Mouse (Mus musculus) heart, adult 18-20 months (tissue): ENCODE measurements around the gene Ppp2r5e. TPM values are rescaled to one million over a fixed set of nuclear protein-coding genes. Genes with fewer than 3 reads are reported as not detected.

Experiments used
- DNase-seq, 2 experiments: peaks; one replicate each; pipeline ENCODE4 v3.0.0; 2021 to 2022; ENCODE audit warnings: mixed read lengths in 1 of 2
- total RNA-seq, 2 experiments: library from RNA; stranded (reverse); gene quantifications; 2 replicates each; pipeline ENCODE4 v1.2.3; 2021

Ppp2r5e gene
- total RNA-seq, 2 experiments from 2014 or later = 30.9 to 32.2 TPM

DNA sequence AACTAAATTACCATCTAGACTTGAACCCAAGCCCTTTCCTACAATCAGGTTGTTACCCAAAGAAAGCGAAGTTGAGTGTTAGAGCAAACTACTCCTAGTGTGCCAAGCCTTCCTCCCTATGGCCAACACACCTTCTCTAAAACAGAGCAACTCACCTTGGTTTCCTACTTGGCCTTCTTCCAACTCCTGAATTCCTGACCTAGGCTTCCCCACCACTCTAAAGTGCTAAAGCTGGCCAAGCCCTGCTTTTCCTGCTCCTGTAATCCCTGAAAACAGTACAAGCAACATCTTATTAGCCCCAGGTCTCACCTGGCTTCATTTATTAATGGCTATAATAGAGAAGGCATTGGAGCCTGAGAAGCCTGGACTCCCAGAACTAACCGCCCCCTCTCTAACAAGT, 17.0 kb downstream of the Ppp2r5e start:
- no peak for DNase-seq

DNA sequence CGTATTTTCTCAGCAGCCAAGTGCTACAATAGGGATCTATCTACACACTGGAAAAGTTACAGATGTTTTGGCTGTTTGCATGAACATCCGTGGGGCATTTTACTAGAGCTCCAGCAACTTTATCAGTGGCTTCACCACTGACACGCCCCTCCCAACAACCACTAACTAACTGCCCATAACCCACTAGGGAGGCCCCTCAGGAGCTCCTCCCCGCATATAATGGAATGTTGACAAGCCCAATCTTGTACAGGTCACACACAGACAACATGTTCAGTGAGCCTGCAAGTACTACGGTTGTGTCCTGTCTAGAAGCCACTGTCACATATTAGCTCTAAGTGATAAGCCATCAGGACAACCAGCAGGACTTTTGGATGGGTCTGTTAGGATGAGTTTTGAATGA, 18.8 kb downstream of the Ppp2r5e start:
- no peak for DNase-seq

DNA sequence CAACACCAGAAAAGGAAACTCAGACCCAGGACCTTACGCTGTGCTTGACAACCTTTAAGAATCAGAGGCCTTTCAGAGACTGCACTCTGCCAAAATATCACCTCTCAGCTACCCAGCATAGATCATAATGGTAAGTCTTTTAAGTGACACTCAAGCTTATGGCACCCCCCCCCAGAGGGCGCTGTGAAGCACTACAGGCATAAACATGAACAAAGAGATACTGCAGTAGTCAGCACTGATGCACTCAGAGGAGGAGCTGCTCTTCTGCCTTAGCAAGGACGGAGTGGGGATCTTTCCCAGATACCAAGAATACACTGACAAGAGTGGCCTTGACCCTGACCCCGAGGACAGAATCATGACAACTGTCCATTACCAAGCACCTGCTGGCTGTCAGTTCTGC, 23.8 kb downstream of the Ppp2r5e start:
- peak; percentile 31 to 68 for DNase-seq

DNA sequence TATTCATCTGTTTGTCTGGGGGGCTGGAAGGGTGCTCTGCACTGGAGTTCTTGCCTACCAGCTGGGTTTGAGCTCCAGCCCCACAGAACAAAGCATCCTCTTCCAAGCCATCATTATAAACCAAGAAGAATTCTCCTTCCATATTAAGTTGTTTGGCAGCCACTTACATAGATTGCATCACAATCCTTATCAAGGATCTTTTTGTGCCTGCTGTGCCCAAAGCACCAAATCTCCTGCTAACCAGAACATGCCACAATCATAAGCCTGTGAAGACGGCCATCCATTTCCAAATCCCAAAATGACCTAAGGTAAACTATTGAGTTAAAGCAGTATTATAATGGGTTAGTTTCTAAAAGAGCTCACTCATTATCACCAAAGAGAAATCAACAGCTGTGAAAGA, 25.9 kb downstream of the Ppp2r5e start:
- DNase-seq = no peak

GRCm38 (mm10) chr12:75567745-75568144, 28.3 kb downstream of the Ppp2r5e start:
- DNase-seq = peak in 1 of 2 experiments; percentile 31

DNA sequence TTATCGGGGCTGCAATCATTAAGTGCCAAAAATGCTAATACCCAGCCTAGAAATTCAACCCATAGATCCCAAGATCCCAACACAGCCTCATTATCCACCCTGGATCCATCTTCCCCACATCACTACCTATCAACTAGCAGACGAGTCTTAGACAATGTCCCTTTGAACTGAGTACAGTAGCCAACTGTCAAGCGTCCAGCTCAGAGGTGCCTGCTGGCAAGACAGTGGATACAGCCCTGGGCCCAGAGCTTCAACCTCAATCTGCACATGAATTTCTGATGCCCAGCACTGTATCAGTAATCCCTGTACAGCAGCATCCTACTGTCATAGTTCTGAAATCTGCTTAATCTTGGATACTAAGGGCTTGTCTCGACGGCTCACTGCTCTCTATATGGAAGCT, 30.3 kb downstream of the Ppp2r5e start:
- no peak for DNase-seq

GRCm38 (mm10) chr12:75564498-75564897, 31.5 kb downstream of the Ppp2r5e start:
- DNase-seq = no peak

- DNase-seq = peak in 1 of 2 experiments; percentile 25
Measured at GRCm38 (mm10) chr12:75562996-75563618, 32.9 kb downstream of the Ppp2r5e start.

DNA sequence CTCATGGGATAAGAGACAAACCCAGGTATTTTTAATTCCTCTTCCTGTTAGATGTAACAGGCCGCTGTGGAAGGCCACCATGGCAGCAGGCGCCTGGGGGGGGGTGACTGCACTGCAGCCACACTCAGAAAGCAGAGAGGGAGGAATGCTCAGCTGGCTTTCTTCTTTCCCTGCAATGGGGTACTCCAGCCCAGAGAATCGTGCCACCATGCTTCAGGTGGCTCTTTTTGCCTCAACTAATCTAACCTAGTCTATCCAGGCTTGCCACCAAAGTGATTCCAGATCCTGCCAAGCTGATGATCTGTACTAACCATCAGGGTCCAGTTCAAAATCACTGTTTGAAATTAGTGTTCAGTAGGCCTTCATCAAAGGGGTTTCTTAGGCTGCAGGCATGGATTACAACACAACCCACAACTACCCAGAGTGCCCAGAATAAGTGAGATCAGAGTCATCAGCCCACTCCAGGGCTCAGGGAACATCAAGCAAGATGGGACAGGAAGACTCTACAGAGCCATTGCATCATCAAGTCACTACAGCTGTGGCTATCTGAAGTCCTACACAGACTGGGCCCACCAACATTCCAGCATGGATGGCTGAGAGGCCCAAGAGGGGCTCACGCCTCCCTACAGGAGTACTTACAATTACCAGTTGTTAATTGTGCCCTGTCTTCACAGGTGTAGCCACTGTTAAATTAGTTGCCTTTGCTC, 35.2 kb downstream of the Ppp2r5e start:
- no peak for DNase-seq

GRCm38 (mm10) chr12:75559196-75559595, 36.8 kb downstream of the Ppp2r5e start:
- DNase-seq = peak; percentile 64 to 70

GRCm38 (mm10) chr12:75557813-75558212, 38.2 kb downstream of the Ppp2r5e start:
- peak in 1 of 2 experiments; percentile 21 for DNase-seq

GRCm38 (mm10) chr12:75555032-75555431, 41.0 kb downstream of the Ppp2r5e start:
- DNase-seq = no peak

DNA sequence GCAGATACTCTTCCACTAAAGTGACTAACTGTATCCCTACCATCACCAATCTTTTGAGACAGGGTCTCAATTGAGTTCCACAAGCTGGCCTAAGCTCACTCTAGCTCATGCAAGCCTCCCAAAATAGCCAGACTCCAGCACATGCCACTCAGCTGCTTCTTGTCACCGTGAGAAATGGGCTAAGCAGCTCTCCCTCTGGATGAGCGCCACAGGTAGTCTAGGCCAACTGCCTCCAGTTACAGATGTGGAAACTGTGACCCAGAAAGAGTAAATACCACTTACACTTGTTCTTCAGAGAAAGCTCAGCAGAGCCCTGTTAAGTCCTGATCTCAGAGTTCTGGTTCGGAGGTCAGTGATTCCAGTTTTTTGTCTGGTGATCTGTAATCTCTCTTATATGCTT, 43.7 kb downstream of the Ppp2r5e start:
- DNase-seq = peak; percentile 82

- DNase-seq = no peak
Measured at GRCm38 (mm10) chr12:75551671-75552070, 44.4 kb downstream of the Ppp2r5e start.

DNA sequence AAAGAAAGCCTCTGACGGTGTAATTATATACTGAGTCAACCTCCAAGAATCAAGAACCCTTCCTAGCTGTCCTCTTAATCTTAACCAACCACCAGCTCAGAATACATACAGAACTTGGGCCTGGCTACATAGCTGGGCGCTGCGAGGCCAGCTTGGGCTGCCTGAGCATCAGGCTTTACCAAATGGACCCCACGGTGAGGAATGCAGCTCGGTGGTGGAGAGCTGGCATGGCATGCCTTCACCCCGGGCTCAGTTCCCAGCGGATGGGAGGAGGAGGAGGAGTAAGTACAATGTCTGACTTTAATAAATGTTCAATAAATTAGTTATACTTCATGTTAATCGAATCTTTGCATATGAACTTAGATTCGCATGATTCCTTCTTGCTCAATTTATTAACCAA, 47.0 kb downstream of the Ppp2r5e start:
- no peak for DNase-seq

DNA sequence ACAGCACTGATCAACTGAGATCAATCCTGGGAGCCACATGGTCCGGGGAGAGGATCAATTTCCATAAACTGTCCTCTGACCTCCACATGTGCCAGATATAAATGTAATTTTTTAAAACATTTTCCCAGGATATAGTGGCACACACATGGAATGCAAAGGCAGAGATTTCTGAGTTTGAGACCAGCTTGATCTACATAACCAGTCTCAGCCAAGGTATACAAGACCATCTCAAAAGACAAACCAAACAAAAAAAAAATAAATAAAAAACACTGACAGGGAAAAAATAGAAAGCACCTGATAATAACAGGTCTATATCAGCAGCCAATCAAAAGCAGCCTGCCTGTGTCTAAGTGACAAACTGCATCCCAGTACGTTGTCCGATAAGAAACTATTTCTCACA, 48.9 kb downstream of the Ppp2r5e start:
- DNase-seq = no peak

DNA sequence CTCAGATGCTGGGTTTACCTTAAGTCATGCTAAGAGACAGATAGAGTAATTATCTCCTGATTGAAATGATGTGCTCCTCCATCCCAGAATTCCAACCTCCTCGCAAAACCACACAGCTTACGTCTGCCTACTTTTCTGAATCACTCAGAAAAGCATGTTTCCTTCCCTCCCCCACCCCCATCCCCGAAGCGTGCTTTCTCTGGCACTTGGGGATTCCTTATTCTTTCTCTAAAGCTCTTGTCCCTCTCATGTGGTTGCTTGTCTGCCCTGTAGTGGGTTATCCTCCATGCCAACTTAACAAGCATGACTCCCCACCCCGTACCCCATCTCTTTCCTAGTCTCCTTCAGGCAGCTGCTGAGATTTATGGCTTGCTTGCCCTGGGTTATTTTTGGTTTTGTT, 49.8 kb downstream of the Ppp2r5e start:
- no peak for DNase-seq

- no peak for DNase-seq
Measured at GRCm38 (mm10) chr12:75545431-75545925, 50.6 kb downstream of the Ppp2r5e start.

DNA sequence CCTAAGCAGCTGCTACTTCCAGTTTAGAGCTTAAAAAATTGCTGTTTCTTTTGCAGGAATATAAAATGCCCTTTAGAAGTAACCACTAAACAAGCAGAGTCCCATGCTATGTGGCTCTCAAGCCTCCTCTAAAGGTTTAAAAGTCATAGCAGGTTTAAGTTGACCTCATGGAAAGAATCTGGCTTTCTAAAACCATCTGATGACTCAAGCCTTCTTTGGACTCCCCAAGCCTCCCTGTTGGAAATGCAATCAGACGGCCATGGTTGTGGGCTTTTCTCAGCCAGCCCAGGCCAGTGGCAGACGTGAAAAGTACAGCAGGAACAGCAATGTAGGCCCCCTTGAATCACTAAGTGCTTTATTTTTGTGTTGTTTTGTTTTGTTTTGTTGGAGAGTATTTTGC, 51.4 kb downstream of the Ppp2r5e start:
- no peak for DNase-seq

DNA sequence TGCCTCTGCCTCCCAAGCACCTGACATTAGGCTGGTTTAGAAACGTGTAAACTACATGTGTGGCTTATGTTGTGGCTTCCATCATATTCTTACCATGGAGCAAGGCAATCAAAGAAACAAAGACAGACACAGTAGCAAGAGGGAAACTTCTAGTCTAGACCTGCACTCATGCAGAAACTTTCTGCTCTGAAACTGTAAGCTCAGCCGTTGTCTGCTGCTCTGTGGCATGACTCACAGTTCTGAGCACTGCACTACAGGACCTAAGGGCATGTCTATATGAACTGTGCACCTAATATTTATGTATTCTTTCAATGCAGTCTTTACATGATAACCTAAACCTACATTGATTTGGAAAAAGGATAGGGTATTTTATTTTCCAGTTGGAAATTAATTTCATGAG, 51.8 kb downstream of the Ppp2r5e start:
- DNase-seq = no peak

DNA sequence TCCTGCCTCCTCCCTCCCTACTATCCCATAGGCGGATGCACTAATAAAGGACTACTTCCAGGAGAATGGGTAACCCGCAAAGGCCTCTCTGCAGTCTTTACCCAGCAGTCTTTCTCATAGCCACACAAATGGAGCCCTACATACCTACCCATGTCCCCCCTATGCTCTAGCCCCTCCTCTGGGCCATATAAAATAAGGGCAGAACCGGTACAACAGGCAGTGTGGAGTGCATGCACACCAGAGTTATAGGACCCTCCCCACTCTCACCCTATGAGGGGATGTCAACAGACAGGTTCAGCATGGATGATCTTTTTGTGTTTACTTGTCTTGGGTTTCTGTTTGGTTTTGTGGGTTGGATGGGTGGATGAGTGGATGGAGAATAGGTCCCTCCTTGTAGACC, 52.7 kb downstream of the Ppp2r5e start:
- no peak for DNase-seq

DNA sequence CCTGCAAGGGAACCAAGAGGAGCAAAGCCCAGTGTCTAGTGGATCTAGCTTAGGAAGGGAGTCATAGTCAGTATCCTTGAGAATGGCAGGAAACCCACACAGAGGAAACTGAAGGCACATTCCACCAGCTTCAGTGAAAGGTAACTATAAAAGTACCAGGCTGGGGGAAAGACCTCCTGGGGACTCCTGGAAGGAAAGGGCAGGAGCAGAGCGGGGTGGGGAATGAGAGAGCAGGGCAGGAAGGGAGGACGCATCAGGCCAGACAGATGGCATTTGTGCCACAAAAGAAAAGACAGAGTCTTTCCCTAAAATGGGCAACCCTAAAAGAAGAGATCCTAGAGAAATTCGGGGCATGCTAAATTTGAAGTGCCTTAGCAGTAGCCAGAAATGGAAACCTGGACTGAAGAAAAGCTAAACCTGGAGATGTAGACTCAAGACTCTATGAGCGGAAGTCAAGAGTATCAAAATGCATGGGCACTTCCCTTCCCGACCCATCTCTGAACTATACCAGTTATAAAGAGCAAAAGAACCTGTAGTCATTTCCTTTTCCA, 55.3 kb downstream of the Ppp2r5e start:
- no peak for DNase-seq

DNA sequence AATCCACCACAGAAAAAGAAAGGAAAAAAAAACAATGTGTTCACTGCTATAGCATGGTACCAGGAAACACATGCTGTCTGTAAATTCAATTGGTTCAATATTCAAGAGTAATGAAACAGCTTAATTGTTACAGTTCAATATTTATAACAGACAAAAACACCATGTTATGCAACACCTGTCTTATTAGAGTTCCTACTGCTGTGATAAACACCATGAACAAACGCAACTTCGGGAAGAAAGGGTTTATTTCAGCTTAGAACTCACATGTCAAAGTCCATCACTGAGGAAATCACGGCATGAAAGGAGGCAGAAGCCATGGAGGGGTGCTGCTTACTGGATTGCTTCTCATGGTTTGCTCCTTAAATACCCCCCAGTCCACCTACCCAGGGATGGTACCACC, 56.8 kb downstream of the Ppp2r5e start:
- DNase-seq = no peak
